Mouse (Mus musculus) kidney, adult 2 months (tissue): ENCODE results near the gene AL732309.1.

Experiments
- CTCF ChIP-seq: fragments of 200-500 bp; conservative IDR thresholded peaks from 2 replicates; pipeline ENCODE4 v1.5.1; 2011; ENCODE audit warnings: low read depth, mild to moderate bottlenecking, control low read depth, low read length, moderate library complexity, mixed read lengths; ENCODE audit not compliant: insufficient read depth, insufficient read length
- POLR2A ChIP-seq: fragments of 200-500 bp; IDR thresholded peaks from one replicate; pipeline ENCODE4 v1.6.1; 2011; ENCODE audit warnings: low read depth, low read length, control low read depth

GRCm38 (mm10) chr2:25264286-25264660 lies 17.6 kb upstream of the AL732309.1 start:
- TF ChIP-seq CTCF (no peak), POLR2A (no peak)
